Mouse (Mus musculus): ENCODE results near the gene Vangl2.

Gene Vangl2

GRCm38 (mm10) chr1:171966054-171966790, 62.0 kb downstream of the Vangl2 start:
- no peak for DNase-seq (ENCODE audit: low read depth, low spot score)

GRCm38 (mm10) chr1:171963613-171964012, 64.6 kb downstream of the Vangl2 start:
- no peak for DNase-seq (ENCODE audit: low read depth, low spot score)

GRCm38 (mm10) chr1:171961704-171962103, 66.5 kb downstream of the Vangl2 start:
- no peak for DNase-seq (ENCODE audit: low read depth, low spot score)

- peak; percentile 90 for DNase-seq (ENCODE audit: low read depth, low spot score)
Measured at GRCm38 (mm10) chr1:171960726-171961125, 67.5 kb downstream of the Vangl2 start.

- DNase-seq (ENCODE audit: low read depth, low spot score): no peak
Measured at GRCm38 (mm10) chr1:171957411-171957810, 70.8 kb downstream of the Vangl2 start.

- DNase-seq (ENCODE audit: low read depth, low spot score): peak; percentile 61
Measured at GRCm38 (mm10) chr1:171955071-171955470, 73.2 kb downstream of the Vangl2 start.

Data from R1 (cell line).